Mouse (Mus musculus): ENCODE data around the gene Pnpla7. TPM values are rescaled to one million over a fixed set of nuclear protein-coding genes. Genes with fewer than 3 reads are reported as not detected.
"Not testable (repeated sequence)": the region's sequence is repeated elsewhere in the genome, so short reads cannot be mapped to it uniquely, and the experiment has no call there.

The Pnpla7 gene
- total RNA-seq (2022): 10 to 100 TPM; 20.9 to 40.0 (median 37.1) TPM

GRCm38 (mm10) chr2:24975704-24976297 lies at the start of gene Pnpla7:
Gene Pnpla7 (plus strand): TSS chr2:24976033.
- DNase-seq (ENCODE audit: low spot score in 2 of 2): peak; percentile 45 to 56

DNA sequence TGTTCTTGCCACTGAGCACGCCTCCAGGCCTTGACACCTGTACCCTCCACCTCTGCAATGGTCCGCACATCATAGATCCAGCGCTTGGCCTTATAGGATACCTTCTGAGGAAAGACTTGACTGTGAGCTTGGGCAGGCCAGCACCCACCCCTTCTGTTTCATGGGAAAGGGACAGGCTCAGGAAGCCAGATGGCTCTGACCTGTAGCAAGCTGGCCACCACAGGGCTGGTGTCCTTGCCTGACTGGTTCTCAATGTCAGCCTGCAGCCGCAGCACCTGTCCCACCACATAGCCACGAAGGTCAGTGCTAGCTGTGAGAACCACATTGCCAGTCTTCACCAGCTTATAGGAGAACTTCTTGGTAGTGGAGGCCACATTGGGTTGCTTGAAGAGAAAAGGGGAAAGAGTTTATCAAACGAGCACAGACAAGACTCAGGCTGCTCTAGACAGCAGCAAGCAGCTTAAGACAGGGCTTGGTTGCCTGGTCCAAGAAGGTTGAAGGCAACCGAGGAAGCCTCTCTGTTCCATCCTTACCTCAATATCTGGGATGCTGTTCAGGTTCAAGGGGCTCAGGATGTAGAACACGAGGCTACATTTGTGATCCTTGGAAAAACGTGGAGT lies 49.4 kb upstream of the Pnpla7 start:
- DNase-seq (ENCODE audit: low spot score in 2 of 2): no peak

GRCm38 (mm10) chr2:24926965-24927358 lies 48.9 kb upstream of the Pnpla7 start:
- no peak for DNase-seq (ENCODE audit: low spot score in 2 of 2)

GRCm38 (mm10) chr2:24927810-24928479 lies 47.9 kb upstream of the Pnpla7 start:
- no peak for DNase-seq (ENCODE audit: low spot score in 2 of 2)

GRCm38 (mm10) chr2:24929119-24929518 lies 46.7 kb upstream of the Pnpla7 start:
- no peak for DNase-seq (ENCODE audit: low spot score in 2 of 2)

DNA sequence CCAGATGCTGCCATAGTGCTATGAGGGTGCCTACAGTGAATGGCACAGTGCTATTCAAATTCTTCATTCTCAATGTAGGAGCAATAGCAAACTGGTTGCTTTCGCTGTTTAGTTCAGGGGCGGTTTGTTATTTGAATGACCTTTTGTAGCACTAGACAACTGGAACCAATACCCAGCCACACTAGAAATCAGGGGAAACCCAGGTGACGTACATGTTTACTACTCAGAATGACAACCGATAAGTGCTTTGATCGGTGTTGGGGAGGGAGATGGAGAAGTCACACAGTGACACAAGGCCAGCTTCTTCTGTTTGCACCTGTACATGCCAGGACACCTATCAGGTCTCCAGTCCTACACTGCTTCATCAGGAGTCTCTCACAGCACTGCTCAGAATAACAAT lies 46.2 kb upstream of the Pnpla7 start:
- DNase-seq (ENCODE audit: low spot score in 2 of 2): no peak

GRCm38 (mm10) chr2:24934441-24934963 lies 41.3 kb upstream of the Pnpla7 start:
- no peak for DNase-seq (ENCODE audit: low spot score in 2 of 2)

- peak; percentile 76 to 84 for DNase-seq (ENCODE audit: low spot score in 2 of 2)
These were observed 40.6 kb upstream of the Pnpla7 start, which contains the start of gene Arrdc1 for GRCm38 (mm10) chr2:24935057-24935796. Gene Arrdc1 (minus strand): TSS chr2:24935252.

DNA sequence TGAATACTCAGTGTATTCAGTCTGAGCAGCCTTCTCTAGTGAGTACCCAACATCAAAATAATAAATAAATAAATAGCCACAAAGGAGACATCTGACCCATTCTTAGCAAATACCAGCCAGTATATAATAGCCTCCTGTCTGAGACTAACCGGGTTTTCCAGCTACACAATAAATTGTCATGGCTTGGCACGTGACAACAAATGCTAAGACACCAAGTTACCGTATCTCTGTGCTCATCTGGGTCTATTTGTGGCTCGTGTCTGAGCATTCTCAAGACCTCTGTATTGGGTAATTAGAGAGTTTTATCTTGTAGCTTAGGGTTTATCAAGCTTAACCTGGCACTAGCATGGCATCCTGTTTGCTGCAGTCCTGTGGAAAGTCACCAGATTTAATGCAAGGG lies 33.7 kb upstream of the Pnpla7 start:
- no peak for DNase-seq (ENCODE audit: low spot score in 2 of 2)

DNA sequence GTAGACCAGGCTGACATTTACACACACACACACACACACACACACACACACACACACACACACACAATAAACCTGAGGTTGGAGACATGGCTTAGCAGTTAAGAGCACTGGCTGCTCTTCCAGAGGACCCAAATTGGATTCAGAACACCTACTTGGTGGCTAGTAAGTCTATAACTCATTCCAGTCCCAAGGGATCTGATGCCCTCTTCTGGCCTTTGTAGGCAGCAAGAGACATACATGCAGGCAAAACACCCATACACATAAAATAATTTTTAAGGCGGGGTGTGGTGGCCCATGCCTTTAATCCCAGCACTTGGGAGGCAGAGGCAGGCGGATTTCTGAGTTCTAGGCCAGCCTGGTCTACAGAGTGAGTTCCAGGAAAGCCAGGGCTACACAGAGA lies 31.5 kb upstream of the Pnpla7 start:
- not testable (repeated sequence) for DNase-seq (ENCODE audit: low spot score in 2 of 2)

- DNase-seq (ENCODE audit: low spot score in 2 of 2): peak; percentile 94 to 97
These were observed 26.2 kb upstream of the Pnpla7 start, which contains the start of gene Zmynd19 for GRCm38 (mm10) chr2:24949421-24950188. Gene Zmynd19 (plus strand): TSS chr2:24949792.

DNA sequence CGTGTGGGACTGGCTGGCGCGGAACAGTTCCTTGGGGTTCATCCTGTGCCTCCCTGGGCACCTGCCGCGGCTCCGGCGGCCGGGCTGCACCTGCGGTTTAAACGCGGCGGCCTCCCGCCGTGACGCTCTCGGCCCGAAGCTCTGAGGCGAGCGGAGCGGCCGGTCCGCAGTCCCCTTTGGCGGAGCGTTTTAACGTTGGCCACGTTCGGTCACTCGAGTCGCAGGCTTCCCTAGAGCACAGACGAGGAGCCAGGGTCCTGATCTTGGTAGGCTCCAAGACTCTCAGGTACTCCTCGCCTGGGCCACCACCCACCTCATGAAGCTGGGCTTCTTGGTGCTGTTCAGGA lies 25.7 kb upstream of the Pnpla7 start:
- no peak for DNase-seq (ENCODE audit: low spot score in 2 of 2)

DNA sequence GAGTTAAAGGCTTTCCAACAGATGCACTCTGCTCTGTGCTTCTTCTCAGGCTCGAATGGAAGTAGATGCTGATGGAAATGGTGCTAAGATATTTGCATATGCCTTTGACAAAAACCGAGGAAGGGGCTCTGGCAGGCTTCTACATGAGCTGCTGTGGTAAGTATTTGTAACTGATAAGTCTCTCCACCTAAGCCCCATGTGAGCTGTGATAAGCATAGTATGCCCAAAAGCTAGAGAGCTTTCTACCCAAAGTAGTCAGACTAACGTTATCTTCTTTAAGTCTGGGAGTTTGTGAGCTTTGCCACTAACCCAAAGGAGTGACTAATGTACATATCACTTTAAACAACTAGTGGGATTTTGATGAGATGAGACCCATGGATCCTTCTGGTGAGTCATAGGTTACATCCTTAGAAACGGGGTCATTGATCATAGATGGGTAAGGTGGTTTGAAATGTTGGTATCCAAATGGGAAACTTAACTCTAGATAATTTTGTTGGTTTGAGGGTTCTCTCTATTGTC lies 23.2 kb upstream of the Pnpla7 start:
- DNase-seq (ENCODE audit: low spot score in 2 of 2): no peak

- DNase-seq (ENCODE audit: low spot score in 2 of 2): no peak
These were observed 14.9 kb upstream of the Pnpla7 start for GRCm38 (mm10) chr2:24960910-24961309.

DNA sequence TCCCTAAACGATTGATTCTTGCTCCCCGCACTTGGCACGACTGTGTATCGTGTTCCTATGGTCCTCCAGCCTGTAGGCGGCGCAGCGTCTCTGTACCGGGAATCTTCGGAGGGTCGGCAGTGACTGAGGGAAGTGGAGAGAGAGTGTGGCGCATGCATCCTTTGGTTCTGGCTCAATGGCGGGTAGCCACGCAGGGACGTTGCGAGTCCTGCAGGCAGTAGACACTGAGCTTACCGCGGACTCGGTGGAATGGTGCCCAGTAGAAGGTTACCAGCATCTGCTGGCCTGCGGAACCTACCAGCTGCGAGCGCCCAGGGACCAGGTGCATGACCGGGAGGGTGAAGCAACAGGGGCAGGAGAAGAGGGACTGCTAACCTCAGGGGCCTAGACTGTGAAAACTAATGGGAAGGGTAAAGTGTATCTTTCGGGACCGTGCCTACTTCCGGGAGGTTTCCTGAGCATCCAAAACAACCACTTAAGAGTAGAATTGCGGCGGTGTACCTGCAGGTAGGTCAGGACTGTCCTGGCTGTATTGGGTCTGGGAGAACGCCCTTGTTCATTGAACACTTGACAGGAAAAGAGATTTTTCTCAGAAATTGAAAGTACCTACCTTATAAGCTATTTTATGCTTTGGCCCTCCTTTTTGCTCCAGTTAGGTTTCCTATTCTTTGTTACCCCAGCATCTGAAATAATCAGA lies 13.4 kb upstream of the Pnpla7 start, which contains the start of gene Dph7:
TSS of gene Dph7 (plus strand) at position 97 of the 697 bp plus-strand sequence.
- peak; percentile 79 to 89 for DNase-seq (ENCODE audit: low spot score in 2 of 2)

- no peak for DNase-seq (ENCODE audit: low spot score in 2 of 2)
These were observed 5.4 kb upstream of the Pnpla7 start for GRCm38 (mm10) chr2:24970386-24970785.

DNA sequence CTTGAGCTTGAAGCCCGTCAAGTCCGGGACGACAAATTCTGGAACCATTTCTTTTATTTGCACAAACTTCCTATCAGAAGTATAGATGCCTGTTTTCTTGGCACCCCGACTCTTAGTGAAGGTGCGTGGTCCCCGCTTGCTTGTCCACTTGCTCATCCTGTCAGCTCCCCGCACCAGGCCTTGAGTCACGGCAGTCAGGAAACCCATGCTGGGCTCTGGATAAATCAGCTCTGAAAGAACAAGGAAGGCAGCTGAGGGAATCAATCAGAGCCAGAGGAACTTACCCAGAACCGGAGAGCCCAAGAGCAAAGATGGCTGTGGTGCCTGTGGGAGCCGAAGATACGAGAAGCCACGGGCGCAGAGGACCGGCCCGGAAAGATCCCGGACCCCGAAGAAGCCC lies 1.4 kb upstream of the Pnpla7 start:
- peak in 1 of 2 experiments; percentile 18 for DNase-seq (ENCODE audit: low spot score in 2 of 2)

DNA sequence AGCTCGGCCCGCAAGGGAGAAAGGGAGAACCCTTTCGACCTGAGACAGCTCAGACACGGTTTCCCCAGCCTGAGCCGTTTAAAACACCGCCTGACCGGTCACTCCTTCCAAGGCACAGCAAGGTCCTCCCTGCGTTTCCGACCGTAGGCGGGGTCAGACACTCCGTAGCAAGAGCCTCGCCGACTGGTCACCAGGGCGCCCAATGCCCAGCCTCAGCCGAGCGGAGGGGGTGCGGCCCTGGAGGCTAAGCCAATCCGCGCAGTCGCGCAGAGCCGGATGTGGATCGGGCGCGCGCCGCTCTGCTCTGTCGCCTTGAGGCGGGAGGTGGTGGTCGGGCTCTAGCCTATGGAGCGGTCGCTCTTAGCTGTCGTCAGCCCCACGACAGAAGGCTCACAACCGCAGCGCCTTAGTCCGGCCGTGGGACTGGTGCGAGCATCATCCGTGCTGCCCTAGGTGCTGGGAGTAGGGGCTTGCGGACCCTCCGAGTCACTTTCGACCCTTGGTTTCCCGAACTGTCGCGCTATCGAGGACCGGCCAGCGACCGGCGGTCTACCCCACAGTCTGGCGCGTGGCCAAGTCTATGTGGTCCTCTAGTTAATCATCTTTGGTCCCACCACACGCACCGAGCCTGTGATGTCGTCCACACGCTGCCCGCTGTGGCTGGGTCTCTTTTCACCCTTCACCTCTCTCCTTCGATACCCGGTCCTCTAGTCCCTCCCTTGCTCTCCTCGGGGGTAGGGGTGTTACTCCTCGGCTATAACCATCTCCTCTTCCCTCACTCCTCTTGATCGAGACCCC lies 728 bp upstream of the Pnpla7 start, which contains the start of gene Mrpl41:
TSS of gene Mrpl41 (minus strand) at position 193 of the 798 bp plus-strand sequence.
- DNase-seq (ENCODE audit: low spot score in 2 of 2): peak; percentile 95 to 96

DNA sequence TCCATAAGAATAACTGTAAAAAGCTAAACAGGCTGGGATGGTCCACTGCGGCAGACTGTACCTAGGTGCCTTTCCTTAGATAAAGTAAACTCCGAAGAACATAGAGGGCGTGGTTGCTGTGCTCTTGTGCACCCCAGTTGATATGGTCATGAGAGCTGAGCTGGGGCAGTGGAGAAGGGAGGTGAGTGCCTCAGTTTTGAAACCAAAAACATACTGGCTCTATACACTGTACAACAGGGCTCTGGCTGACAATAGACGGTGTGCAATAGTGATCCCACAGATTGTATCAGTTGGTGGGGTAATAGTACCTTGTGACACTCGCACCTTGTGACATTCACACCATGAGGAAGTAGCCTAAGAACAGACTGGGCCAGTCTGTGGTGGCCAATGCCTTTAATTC lies 1.1 kb downstream of the Pnpla7 start:
- DNase-seq (ENCODE audit: low spot score in 2 of 2): no peak

Data from layer of hippocampus, adult 8-10 months (tissue).